Mouse (Mus musculus): ENCODE results near the gene Fgf15. TPM values are rescaled to one million over a fixed set of nuclear protein-coding genes. Genes with fewer than 3 reads are reported as not detected.

Gene Fgf15
- not detected for total RNA-seq (2022)

DNA sequence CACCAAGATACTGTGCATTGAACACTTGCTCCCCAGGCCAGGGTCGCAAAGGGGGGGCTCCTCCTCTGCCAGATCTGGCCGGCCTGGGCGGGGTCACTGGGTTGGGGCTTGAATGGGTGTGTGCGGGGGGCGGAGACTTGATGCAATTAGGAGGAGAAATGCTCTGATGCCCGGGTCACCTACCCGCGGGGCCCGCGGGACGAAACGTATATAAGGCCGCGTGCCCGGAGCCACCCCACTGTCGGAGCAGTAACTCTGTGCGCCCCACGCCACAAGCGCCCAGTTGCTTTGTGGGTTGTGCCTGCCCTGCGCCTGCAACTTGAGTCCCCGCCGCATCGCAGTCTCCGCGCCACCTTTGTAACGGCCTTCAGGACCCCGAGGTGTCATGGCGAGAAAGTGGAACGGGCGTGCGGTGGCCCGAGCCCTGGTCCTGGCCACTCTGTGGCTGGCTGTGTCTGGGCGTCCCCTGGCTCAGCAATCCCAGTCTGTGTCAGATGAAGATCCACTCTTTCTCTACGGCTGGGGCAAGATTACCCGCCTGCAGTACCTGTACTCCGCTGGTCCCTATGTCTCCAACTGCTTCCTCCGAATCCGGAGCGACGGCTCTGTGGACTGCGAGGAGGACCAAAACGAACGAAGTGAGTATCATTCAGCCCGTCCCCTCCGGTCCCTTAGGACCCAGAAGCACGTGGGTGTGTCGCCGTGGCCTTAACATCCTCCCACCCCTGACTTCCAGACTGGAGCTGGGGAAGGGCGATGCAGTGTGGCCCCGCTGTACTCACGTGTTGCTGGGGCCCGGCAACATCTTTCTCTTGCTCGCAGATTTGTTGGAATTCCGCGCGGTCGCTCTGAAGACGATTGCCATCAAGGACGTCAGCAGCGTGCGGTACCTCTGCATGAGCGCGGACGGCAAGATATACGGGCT is at the start of gene Fgf15:
Gene Fgf15 (plus strand): TSS at position 238 of the 925 bp plus-strand sequence.
- DNase-seq (ENCODE audit: low spot score in 2 of 2), result no peak

DNA sequence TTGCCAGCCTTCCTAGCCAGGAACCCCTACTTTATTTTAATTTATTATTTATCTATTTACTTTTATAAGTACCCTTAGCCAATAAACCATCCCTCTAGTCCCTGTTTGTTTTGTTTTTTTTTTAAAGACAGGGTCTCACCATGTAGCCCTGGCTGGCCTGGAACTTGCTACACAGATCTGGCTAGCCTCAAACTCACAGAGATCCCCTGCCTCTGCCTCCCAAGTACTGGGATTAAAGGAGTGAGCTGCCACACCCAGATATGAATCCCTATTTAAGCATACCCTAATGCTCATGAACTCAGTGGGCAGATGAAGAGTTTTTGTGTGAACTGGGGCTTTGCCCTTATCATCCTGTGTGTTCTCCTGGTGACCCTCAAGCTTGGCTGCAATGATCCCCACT is 49.3 kb upstream of the Fgf15 start, which contains the start of gene Fgf4:
Gene Fgf4 (plus strand): TSS at position 301 of the 400 bp plus-strand sequence.
- DNase-seq (ENCODE audit: low spot score in 2 of 2), result no peak

DNA sequence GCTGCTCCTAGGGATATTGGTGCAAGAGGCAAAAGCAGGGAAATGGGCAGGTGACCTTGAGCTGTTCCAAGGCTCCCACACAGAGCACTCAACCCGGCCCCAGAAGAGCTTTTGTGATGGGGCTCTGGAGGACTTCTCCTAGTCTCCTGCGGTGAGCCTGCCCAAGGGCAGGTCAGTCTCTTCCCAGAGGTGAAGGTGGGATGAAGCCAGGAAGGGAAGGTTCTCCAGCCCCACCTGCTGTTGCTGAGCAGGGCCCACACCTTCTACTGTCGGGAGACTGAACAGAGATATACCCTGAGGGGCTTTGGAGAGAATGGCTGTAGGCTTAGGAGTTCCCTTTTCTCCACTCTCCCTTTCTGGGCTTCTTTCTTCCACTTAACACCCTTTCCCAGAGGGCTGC is 45.0 kb upstream of the Fgf15 start:
- no peak for DNase-seq (ENCODE audit: low spot score in 2 of 2)

DNA sequence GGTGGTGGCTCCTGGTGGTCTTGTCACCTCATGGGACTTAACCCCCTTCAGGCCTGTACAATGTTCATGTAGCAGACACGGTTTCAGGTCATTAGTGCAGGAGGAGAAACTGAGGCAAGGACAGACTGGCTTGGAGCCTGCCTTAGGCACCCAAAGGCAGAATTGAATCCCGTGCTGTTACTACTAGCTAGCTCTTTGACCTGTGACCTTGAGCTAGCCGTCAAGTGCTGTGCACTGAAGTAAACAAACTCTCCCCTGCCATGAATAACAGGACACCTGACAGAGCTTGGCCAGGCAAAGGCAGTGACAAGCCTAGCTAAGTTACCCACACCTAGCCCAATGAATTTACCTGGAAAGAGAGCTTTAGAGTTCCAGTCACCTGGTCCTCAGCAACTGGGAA is 41.4 kb upstream of the Fgf15 start:
- DNase-seq (ENCODE audit: low spot score in 2 of 2), result no peak

DNA sequence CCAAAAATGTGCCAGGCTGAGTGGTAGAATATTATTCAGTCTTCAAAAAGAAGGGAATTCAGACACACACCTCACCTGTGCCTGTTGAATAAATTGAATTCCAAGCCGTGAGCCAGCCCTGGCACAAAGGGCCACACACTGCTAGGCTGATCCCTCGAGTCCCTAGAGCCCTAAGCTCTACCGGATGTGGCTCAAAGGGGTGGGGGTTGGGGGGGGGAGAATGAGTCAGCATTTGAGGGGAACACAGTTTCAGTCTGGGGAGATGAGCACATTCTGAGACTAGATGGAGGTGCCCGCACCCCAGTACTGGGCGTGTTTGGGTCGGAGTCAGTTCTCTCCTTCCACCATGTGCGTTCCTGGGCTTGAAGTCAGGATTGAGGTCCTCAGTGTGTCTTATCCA is 39.2 kb upstream of the Fgf15 start:
- DNase-seq (ENCODE audit: low spot score in 2 of 2), result no peak

DNA sequence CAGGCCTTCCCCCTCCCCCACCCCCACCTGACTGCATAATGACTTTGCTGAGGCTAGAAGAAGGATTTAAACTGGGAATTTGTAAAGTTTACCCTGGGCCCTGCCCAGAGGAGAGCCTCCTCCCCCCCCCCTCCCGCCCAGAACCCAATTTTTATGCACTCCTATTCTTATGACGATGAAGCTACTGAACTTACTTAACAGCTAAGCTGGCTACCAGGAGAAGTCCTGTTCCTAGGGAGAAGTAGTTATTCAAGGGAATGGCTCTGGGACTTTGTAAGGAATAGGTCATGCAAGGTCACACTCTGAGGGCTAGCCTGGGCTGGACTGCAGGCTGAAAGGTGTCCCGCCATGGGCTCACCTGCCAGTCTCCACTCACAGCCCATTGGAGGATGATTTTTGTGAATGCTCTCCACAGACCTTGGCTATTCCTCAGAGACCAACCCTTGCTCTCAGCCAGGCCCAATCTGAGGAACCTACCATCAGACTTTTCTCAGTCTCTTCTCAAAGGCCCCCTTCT is 38.4 kb upstream of the Fgf15 start:
- DNase-seq (ENCODE audit: low spot score in 2 of 2), result no peak

DNA sequence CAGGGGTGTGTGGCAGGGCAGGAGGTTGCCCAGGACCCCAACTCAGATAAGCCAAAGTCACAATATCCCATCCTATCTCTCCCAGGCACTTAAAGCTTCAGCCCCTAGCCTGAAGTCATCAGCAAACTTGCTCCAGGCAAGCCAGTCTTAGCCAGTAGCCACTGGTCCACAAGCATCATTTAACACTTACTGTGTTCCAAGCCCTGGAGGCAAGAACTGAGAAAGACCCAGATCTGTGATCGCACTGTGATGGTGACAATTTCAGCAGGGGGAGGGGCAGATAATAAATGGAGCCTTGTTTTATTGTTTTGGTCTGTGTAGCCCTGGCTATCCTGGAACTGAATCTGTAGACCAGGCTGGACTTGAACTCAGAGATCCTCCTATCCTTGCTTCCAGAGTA is 37.6 kb upstream of the Fgf15 start:
- no peak for DNase-seq (ENCODE audit: low spot score in 2 of 2)

DNA sequence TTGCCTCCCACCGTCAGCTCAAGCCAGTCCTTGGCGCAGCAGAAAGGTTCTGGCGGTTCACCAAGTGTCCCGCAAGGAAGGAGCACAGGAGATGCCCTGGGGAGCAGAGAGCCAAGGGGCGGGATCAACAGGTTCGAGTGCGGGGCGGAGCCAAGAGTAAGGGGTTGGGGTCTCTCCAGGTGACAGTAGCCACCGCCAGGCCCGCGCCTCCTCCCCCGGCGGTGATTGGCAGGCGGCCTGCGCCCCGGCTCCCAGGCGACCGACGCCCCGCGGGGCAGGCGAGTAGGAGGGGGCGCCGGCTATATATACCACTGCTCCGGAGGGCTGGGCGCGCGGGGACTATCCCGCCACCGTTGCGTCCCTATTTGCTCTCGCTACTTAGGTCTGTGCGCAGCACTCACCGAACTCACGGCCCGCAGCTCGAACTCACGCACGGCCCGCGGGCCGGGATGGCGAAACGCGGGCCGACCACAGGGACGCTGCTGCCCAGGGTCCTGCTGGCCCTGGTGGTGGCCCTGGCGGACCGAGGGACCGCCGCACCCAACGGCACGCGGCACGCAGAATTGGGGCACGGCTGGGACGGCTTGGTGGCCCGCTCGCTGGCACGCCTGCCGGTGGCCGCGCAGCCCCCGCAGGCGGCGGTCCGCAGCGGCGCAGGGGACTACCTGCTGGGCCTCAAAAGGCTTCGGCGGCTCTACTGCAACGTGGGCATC is 35.1 kb upstream of the Fgf15 start:
- no peak for DNase-seq (ENCODE audit: low spot score in 2 of 2)

DNA sequence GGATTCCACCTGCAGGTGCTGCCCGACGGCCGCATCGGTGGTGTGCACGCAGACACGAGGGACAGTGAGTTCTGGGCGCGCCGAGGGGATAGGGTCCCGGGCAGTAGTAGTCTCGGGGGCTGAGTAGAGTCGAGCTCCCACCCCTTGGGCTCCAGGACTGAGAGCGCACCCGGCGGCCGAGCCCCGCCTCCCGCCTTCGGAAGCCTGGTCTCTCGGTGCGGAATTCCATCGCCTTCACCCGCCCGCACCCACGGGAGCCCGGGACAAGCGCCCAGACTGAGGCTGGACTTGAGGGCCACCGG is 34.6 kb upstream of the Fgf15 start:
- DNase-seq (ENCODE audit: low spot score in 2 of 2), result no peak

DNA sequence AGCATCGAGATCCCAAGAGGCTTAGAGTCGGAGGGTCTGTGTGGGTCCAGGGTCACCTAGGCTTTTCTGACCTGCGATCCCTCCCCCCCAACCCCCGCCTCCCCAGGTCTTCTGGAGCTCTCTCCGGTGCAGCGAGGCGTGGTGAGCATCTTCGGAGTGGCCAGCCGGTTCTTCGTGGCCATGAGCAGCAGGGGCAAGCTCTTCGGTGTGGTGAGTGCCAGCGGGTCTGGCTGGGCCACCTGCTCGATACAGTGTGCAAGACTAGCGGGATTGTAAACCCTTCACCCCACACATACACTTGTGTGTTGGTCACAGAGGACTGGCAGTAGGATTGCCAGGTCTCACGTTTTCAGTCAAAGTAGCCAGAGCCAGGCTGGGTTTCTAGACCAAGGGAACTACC is 34.2 kb upstream of the Fgf15 start:
- no peak for DNase-seq (ENCODE audit: low spot score in 2 of 2)

DNA sequence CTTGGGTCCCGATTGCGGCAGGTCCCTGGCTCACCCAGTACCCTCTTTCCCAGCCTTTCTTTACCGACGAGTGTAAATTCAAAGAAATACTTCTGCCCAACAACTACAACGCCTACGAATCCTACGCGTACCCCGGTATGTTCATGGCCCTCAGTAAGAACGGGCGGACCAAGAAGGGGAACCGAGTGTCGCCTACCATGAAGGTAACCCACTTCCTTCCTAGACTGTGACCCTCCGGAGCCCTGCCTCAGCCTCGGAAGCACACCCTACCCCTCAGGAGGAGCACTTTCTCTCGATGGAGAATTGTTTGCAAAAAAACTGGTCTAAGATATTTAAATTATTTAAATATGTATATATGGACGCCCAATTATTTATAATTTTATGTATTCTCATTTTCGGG is 33.6 kb upstream of the Fgf15 start:
- no peak for DNase-seq (ENCODE audit: low spot score in 2 of 2)

DNA sequence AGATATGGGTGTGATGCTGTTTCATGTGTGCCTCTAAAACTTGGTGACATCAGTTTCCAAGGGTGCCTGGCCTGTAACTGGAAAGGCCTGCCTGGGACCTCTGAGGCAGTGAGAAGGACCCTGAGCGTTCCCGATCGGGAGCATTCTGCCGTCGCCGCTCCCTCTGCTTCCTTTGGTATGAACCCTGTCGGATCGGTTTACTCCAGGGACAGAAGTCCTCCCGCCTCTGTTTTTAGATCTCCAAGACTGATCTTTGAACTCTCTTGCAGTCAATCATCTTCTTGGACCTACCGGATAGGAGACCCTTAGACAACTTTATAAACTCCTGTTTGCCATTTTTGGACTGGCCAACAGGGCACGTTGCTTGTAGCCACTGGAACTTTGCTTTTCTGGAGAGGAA is 33.1 kb upstream of the Fgf15 start:
- no peak for DNase-seq (ENCODE audit: low spot score in 2 of 2)

DNA sequence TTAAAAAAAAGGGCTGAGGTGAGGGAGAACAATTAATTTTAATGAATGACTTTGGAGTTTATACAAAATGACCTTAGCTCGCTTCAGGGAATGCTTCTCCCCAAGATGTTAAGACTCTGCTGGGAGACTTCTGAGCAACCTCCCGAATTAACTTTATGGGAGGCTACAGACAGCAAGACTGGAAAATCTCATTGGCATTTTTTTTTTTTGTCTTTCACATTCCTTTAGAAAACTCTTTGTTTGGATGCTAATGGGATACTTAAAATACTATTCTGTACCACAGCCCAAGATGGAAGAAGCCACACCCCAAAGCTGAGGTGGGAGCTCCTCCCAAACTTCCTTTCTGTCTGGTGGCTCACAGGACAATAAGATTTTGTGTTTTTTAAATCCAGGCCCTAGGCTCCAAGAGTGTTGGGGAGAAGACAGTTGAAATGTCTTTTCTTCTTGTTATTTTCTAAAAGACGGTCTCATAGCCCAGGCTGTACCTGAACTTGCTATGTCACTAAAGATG is 32.1 kb upstream of the Fgf15 start:
- DNase-seq (ENCODE audit: low spot score in 2 of 2), result no peak

DNA sequence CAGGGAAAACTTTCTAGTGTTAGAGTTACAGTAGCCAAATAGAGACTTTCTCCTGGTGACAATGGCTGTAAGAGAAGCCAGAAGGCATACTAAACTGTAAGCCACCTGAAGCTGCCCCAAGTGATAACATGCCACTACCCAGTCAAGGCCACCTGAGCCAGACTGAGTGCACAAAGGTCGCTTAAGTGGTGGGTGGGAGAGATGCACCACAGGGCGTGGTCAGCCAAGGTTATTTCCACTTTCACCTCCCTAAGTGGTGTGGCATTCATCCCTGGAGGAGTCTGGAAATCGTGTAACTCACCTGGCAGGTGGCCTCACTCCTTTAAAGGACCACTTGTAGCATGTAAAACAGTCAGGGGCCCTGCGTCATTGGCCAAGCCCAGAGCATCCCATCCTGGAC is 29.2 kb upstream of the Fgf15 start:
- no peak for DNase-seq (ENCODE audit: low spot score in 2 of 2)

DNA sequence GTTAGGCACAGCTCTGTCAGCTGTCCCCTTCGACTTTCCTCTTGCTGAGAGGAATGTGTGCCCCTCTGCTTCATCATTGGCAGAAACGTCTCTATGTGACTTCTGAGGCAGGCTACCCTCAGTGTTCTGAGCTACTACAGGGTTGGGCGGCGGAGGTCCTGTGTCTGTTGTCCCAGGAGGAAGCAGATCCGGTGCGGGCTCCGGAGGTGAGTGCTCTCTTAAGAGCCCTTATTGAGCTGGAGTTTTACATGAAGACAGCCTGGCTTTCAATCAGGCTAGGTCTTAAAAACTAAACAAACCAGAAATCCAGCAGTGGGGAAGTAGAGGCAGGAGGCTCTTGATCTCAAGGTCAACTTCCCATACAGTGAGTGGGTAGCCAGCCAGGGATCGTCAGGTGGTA is 28.7 kb upstream of the Fgf15 start:
- DNase-seq (ENCODE audit: low spot score in 2 of 2), result no peak

DNA sequence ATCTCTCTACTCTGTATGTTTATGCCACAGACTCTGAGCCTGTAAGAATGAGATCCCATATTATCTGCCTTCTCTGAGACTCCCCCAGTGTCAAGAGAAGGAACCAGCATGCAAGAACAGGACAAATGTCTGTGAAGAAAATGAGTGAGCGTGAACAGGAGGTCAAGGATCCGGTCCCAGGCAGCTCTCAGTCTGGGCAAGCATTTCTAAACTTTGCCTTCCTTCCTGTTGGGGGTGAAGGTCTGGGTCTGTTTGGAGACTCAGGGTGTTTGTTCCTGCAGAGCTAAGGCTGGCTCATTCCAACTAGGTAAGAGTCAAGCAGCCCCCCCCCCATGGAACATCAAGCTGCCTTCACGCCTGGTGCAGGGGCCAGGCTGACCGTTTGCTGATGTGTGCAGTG is 23.9 kb upstream of the Fgf15 start:
- DNase-seq (ENCODE audit: low spot score in 2 of 2), result no peak

DNA sequence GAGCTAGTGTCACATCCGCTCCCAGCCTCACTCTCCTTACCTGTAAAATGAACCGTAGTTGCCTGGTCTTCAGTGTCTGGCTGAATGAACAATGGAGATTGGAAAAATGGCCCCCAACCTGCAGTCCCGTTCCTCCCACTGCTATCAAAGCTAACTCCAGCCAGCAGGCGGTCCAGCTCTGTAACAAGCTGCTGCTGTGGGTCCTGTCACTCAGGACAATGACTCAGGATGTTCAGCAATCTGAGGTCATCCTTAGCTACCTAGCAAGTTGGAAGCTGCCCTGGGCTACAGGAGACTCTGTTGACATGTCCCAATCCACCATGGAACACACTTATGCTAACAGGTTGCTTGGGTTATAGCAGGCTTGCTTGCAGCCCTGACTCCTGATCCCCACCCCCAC is 23.2 kb upstream of the Fgf15 start:
- DNase-seq (ENCODE audit: low spot score in 2 of 2), result no peak

DNA sequence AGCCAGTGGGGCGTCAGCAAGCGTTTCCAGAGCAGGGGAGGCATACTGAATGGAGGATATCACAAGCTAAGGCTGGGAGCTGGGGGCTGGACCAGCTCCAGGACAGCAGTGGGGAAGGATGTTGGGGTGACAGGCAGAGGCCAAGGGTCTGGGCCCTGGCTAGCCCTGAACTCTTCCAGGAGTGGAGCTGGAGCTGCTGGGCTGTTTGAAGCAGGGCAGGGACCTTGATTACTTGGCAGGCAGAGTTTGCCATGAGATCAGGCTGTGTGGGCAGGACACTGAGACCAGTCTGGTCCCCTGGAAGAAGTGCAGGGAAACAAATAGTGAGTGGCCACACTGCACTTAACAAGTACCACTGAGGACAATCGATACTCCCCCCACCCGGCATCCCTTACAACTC is 22.1 kb upstream of the Fgf15 start:
- DNase-seq (ENCODE audit: low spot score in 2 of 2), result no peak

DNA sequence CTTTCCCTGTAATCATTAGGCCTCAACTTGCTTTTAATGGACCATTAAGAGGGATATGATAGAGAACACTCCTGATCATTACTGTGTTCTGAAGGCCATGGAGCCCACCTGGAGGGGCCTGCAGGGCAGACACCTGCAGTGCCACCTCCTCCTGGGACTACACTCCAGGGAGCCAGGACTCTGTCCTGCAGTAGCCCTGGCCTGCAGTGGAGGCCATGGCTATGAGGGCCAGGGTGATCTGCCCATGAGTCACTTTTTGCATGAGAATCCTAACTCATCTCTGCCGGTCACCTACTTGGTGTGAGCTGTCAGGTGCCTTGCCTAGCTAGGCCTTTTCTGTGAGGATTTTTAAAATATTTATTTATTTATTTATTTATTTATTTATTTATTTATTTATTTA is 17.9 kb upstream of the Fgf15 start:
- no peak for DNase-seq (ENCODE audit: low spot score in 2 of 2)

DNA sequence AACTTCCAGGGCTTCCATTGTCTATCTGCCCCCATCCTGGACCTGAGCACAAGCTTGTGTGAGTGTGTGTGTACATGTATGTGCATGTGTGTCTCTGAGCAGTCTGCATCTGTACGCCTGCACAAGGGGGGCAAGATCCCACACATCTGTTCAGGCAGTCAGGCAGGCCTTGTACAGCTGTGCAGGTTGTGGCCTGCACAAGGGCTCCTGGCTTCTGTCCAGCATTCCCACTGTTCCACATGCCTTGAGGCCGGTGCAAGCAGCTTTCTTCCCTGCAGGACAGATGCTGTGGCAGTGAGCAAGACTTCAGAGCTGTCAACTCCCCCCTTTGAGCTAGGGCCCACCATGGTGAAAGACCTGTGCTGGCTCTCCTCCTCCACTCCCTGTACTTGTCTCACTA is 13.2 kb upstream of the Fgf15 start:
- no peak for DNase-seq (ENCODE audit: low spot score in 2 of 2)

DNA sequence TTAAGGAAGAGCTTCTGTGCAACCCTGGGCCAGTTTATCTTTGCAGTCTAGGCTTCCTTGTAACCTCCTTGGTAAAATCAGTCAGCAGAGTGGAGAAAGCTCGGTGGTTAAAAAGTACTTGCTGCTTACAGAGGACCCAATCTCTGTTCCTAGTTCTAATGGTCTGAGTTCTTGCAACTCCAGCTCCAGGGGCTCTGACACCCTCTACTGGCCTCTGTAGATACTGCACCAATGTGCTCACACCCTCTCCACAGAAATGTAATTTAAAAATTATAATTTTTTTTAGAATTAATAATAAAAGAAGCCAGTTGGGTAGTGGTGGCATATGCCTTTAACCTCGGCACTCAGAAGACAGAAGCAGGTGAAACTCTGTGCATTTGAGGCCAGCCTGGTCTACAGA is 8.7 kb upstream of the Fgf15 start:
- DNase-seq (ENCODE audit: low spot score in 2 of 2), result no peak

DNA sequence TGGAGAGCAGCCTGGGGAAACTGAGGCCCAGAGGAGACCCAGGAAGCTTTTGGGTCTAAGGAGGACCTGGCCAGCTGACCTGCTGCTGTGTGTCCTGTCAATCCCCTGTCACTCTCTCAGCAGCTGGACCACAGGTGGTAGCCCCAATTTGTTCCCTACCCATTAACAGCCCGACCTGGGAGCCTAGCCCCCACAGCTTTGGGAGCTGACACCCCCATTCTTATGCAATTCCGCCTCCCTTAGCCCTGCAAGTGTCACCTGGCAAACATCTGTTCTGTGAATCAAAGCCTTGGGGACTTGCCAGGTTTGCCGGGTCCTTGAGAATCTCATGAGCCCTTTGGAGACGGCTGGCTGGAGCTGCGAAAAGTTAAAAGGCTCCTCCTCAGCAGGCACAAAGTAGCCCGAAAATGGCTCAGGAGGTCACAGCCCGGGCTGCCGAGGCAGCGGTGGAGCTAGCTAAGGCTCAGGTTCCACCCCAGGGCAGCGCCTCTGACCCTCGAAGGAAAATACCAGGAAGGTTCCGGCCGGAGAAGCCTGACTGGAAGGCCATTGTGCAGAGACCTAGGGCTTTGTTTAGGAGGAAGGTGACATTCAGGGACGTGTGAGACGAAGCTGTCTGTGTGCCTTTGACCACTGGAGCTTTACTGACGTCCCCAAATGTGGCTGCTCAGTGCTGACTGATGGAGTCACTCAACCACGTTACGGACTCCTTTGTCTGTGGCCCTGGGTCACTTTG is 7.6 kb upstream of the Fgf15 start:
- no peak for DNase-seq (ENCODE audit: low spot score in 2 of 2)
